Mouse (Mus musculus): ENCODE data around the gene B4galnt4.

- TF ChIP-seq ZC3H11A (IDR thresholded peaks at IDR 0.05; ENCODE audit: borderline replicate concordance, low read depth, low read length): no peak
- no peak for TF ChIP-seq CHD2 (IDR thresholded peaks at IDR 0.05; ENCODE audit: low read depth, low read length)
Measured at GRCm38 (mm10) chr7:141032458-141033167, 28.3 kb upstream of the B4galnt4 start.

All from ES-E14 (cell line).